Mouse (Mus musculus) forebrain, embryonic 16.5 days (tissue): Measurements from ENCODE around the gene Cox6b2. TPM values are rescaled to one million over a fixed set of nuclear protein-coding genes. Genes with fewer than 3 reads are reported as not detected.

Source experiments
- ATAC-seq: fragments of 200-750 bp; cut with Nextera tagmentation; 2 replicates; pipeline ENCODE4 v1.8.0; 2017; ENCODE audit warnings: mild to moderate bottlenecking, moderate library complexity
- H3K27ac ChIP-seq: fragments of 300-500 bp; sonication (generic); 2 replicates; pipeline ENCODE4 v1.5.1; 2014; ENCODE audit warnings: low read length, control low read depth
- H3K27me3 ChIP-seq: fragments of 300-500 bp; sonication (generic); replicated peaks from 2 replicates; pipeline ENCODE4 v1.6.1; 2014; ENCODE audit warnings: low read length; ENCODE audit not compliant: control insufficient read depth, insufficient read depth
- H3K36me3 ChIP-seq: fragments of 300-500 bp; sonication (generic); 2 replicates; pipeline ENCODE4 v1.6.1; 2014; ENCODE audit not compliant: control insufficient read depth, insufficient read depth
- H3K4me1 ChIP-seq: fragments of 300-500 bp; sonication (generic); replicated peaks from 2 replicates; pipeline ENCODE4 v1.6.1; 2014; ENCODE audit warnings: low read length; ENCODE audit not compliant: control insufficient read depth, insufficient read depth
- H3K4me2 ChIP-seq: fragments of 300-500 bp; sonication (generic); 2 replicates; pipeline ENCODE4 v1.6.1; 2014; ENCODE audit warnings: mild to moderate bottlenecking, low read length, control low read depth
- H3K4me3 ChIP-seq: fragments of 300-500 bp; sonication (generic); replicated peaks from 2 replicates; pipeline ENCODE4 v1.5.1; 2014; ENCODE audit warnings: mild to moderate bottlenecking, low read length, control low read depth
- H3K9ac ChIP-seq: fragments of 300-500 bp; sonication (generic); replicated peaks from 2 replicates; pipeline ENCODE4 v1.6.1; 2014; ENCODE audit warnings: low read depth, low read length, control low read depth
- H3K9me3 ChIP-seq: fragments of 300-500 bp; sonication (generic); 2 replicates; pipeline ENCODE4 v1.6.1; 2016; ENCODE audit warnings: low read length; ENCODE audit not compliant: control insufficient read depth
- WGBS: fragments of 180-500 bp; shearing (Covaris S2); extraction: QIAGEN DNeasy Blood & Tissue Kit; methylation state at CpG from one replicate; pipeline ENCODE4 v1.1.7; 2014; 5-methylcytosine and 5-hydroxymethylcytosine counted together
- polyA plus RNA-seq: library from polyadenylated mRNA; unstranded; fragments of >200 nt; fragmentation: Nextera tagmentation; extraction: Ambion mirVana; gene quantifications from 2 replicates; pipeline ENCODE4 v1.2.1, GENCODE M21; 2015

Gene Cox6b2
- polyA plus RNA-seq, 1 experiment from 2014 or later, result 12.1 TPM

GRCm38 (mm10) chr7:4731090-4731489 lies 21.8 kb downstream of the Cox6b2 start:
- Histone ChIP-seq H3K4me3 (no peak overlapping the region), H3K9me3 (no peaks in the 10 kb centered on the region), H3K27ac (no peak overlapping the region), H3K4me2 (no peak overlapping the region), H3K36me3 (no peaks in the 10 kb centered on the region), H3K27me3 (no peaks in the 10 kb centered on the region), H3K4me1 (no peaks in the 10 kb centered on the region), H3K9ac (no peak overlapping the region)
- WGBS, result 84% methylated on average over 5 of the region's 5 CpGs
- ATAC-seq, result no peak

- no peak within 1 kb of the TSS for H3K27ac ChIP-seq
- H3K27me3 ChIP-seq, result no peaks in the 10 kb centered on the region
- no peak for ATAC-seq
- 81% methylated on average over 7 of the region's 7 CpGs for WGBS
- no peak within 1 kb of the TSS for H3K4me2 ChIP-seq
- no peak within 1 kb of the TSS for H3K4me3 ChIP-seq
- no peak within 1 kb of the TSS for H3K9ac ChIP-seq
- H3K9me3 ChIP-seq, result no peaks in the 10 kb centered on the region
- no peaks in the 10 kb centered on the region for H3K36me3 ChIP-seq
- H3K4me1 ChIP-seq, result no peaks in the 10 kb centered on the region
Observed at GRCm38 (mm10) chr7:4725169-4725568, 27.7 kb downstream of the Cox6b2 start, which contains the start of gene Tmem150b. Gene Tmem150b, minus strand, starts transcription at chr7:4725249.

GRCm38 (mm10) chr7:4724359-4724758 lies 28.5 kb downstream of the Cox6b2 start:
- WGBS, result 72% methylated on average over 3 of the region's 3 CpGs
- no peak overlapping the region for H3K4me2 ChIP-seq
- H3K9ac ChIP-seq, result no peak overlapping the region
- ATAC-seq, result no peak
- no peaks in the 10 kb centered on the region for H3K27me3 ChIP-seq
- H3K36me3 ChIP-seq, result no peaks in the 10 kb centered on the region
- H3K27ac ChIP-seq, result no peak overlapping the region
- no peaks in the 10 kb centered on the region for H3K4me1 ChIP-seq
- no peaks in the 10 kb centered on the region for H3K9me3 ChIP-seq
- no peak overlapping the region for H3K4me3 ChIP-seq

- Histone ChIP-seq H3K27ac (no peak overlapping the region), H3K4me2 (peak overlapping the region; percentile 56), H3K9me3 (no peaks in the 10 kb centered on the region), H3K4me1 (no peaks in the 10 kb centered on the region), H3K4me3 (peak overlapping the region; percentile 34), H3K36me3 (no peaks in the 10 kb centered on the region), H3K9ac (peak overlapping the region; percentile 39; the same call in 1 of the 2 replicates), H3K27me3 (no peaks in the 10 kb centered on the region)
- WGBS, result 28% methylated on average over 12 of the region's 12 CpGs
- peak; percentile 88 for ATAC-seq
Observed at GRCm38 (mm10) chr7:4723508-4723907, 29.4 kb downstream of the Cox6b2 start.

- Histone ChIP-seq H3K4me1 (no peaks in the 10 kb centered on the region), H3K9me3 (no peaks in the 10 kb centered on the region), H3K4me2 (no peak overlapping the region), H3K9ac (no peak overlapping the region), H3K4me3 (no peak overlapping the region), H3K27me3 (no peaks in the 10 kb centered on the region), H3K36me3 (peaks cover 5% of the 10 kb centered on the region; the same call in 1 of the 2 replicates), H3K27ac (no peak overlapping the region)
- no peak for ATAC-seq
- WGBS, result 84% methylated on average over 3 of the region's 3 CpGs
Observed at GRCm38 (mm10) chr7:4719276-4719675, 33.6 kb downstream of the Cox6b2 start.

GRCm38 (mm10) chr7:4716955-4717354 lies 35.9 kb downstream of the Cox6b2 start:
- Histone ChIP-seq H3K27me3 (no peaks in the 10 kb centered on the region), H3K9ac (no peak overlapping the region), H3K4me3 (no peak overlapping the region), H3K9me3 (no peaks in the 10 kb centered on the region), H3K27ac (no peak overlapping the region), H3K4me2 (no peak overlapping the region), H3K4me1 (no peaks in the 10 kb centered on the region), H3K36me3 (peaks cover 26% of the 10 kb centered on the region)
- ATAC-seq, result no peak
- WGBS, result 67% methylated on average over 6 of the region's 6 CpGs

GRCm38 (mm10) chr7:4712594-4712993 lies 40.3 kb downstream of the Cox6b2 start:
- Histone ChIP-seq H3K4me2 (no peak overlapping the region), H3K27me3 (no peaks in the 10 kb centered on the region), H3K36me3 (peaks cover 56% of the 10 kb centered on the region), H3K4me3 (no peak overlapping the region), H3K4me1 (no peaks in the 10 kb centered on the region), H3K27ac (no peak overlapping the region), H3K9me3 (no peaks in the 10 kb centered on the region), H3K9ac (no peak overlapping the region)
- ATAC-seq, result no peak
- WGBS, result 90% methylated on average over 3 of the region's 3 CpGs

- no peak overlapping the region for H3K9ac ChIP-seq
- WGBS, result 28% methylated on average over 18 of the region's 18 CpGs
- no peak for ATAC-seq
- H3K36me3 ChIP-seq, result peaks cover 25% of the 10 kb centered on the region
- no peak overlapping the region for H3K4me2 ChIP-seq
- H3K9me3 ChIP-seq, result no peaks in the 10 kb centered on the region
- no peaks in the 10 kb centered on the region for H3K27me3 ChIP-seq
- peaks cover 10% of the 10 kb centered on the region; the same call in 1 of the 2 replicates for H3K4me1 ChIP-seq
- no peak overlapping the region for H3K4me3 ChIP-seq
- H3K27ac ChIP-seq, result no peak overlapping the region
Observed at GRCm38 (mm10) chr7:4705098-4705497, 47.8 kb downstream of the Cox6b2 start.

GRCm38 (mm10) chr7:4703195-4703594 lies 49.7 kb downstream of the Cox6b2 start:
- Histone ChIP-seq H3K9me3 (no peaks in the 10 kb centered on the region), H3K27ac (no peak overlapping the region), H3K4me1 (peaks cover 10% of the 10 kb centered on the region; the same call in 1 of the 2 replicates), H3K27me3 (no peaks in the 10 kb centered on the region), H3K4me3 (no peak overlapping the region), H3K36me3 (peaks cover 27% of the 10 kb centered on the region), H3K4me2 (no peak overlapping the region), H3K9ac (no peak overlapping the region)
- no peak for ATAC-seq
- WGBS, result 96% methylated on average over 7 of the region's 7 CpGs

- Histone ChIP-seq H3K36me3 (peaks cover 25% of the 10 kb centered on the region), H3K4me1 (peaks cover 10% of the 10 kb centered on the region; the same call in 1 of the 2 replicates), H3K27ac (peak overlapping the region; percentile 9; the same call in 1 of the 2 replicates), H3K4me3 (no peak overlapping the region), H3K4me2 (no peak overlapping the region), H3K9me3 (no peaks in the 10 kb centered on the region), H3K27me3 (no peaks in the 10 kb centered on the region), H3K9ac (no peak overlapping the region; the same call in 1 of the 2 replicates)
- WGBS, result 39% methylated on average over 8 of the region's 8 CpGs
- ATAC-seq, result no peak
Observed at GRCm38 (mm10) chr7:4702334-4702733, 50.6 kb downstream of the Cox6b2 start.
